Mouse (Mus musculus): Measurements from ENCODE around the gene Epb41l3. TPM values are rescaled to one million over a fixed set of nuclear protein-coding genes. Genes with fewer than 3 reads are reported as not detected.
"Not testable (repeated sequence)": the region's sequence is repeated elsewhere in the genome, so short reads cannot be mapped to it uniquely, and the experiment has no call there.

The Epb41l3 gene
- polyA plus RNA-seq, 1 experiment: 27.1 TPM

- H3K36me3 ChIP-seq (ENCODE audit: control insufficient read depth, insufficient read depth, low read length, poor library complexity, severe bottlenecking): no peaks in the 10 kb centered on the region
- H3K4me1 ChIP-seq (ENCODE audit: control insufficient read depth, insufficient read depth, low read length): no peaks in the 10 kb centered on the region
- H3K4me3 ChIP-seq (ENCODE audit: low read depth, low read length): no peak overlapping the region
- no peaks in the 10 kb centered on the region for H3K27me3 ChIP-seq (ENCODE audit: control insufficient read depth, insufficient read depth, low read length, poor library complexity, severe bottlenecking)
- no peak overlapping the region for H3K9ac ChIP-seq (ENCODE audit: low read depth, poor library complexity, severe bottlenecking)
- TF ChIP-seq POLR2A (IDR thresholded peaks at IDR 0.05; ENCODE audit: insufficient read depth, low read length): no peak
- TF ChIP-seq CTCF (IDR thresholded peaks at IDR 0.05; ENCODE audit: low read depth, low read length): no peak
- no peak for TF ChIP-seq EP300 (IDR thresholded peaks at IDR 0.05; ENCODE audit: insufficient read depth, low read depth, low read length)
- no peak overlapping the region for H3K27ac ChIP-seq (ENCODE audit: insufficient read depth, low read length)
- no peaks in the 10 kb centered on the region for H3K9me3 ChIP-seq (replicated peaks; ENCODE audit: control insufficient read depth, insufficient read depth, low read length, poor library complexity, severe bottlenecking)
Observed at GRCm38 (mm10) chr17:69120533-69121358, 45.3 kb downstream of the Epb41l3 start.

- H3K27ac ChIP-seq (ENCODE audit: insufficient read depth, low read length); H3K4me1 ChIP-seq (ENCODE audit: control insufficient read depth, insufficient read depth, low read length); H3K9ac ChIP-seq (ENCODE audit: low read depth, poor library complexity, severe bottlenecking); H3K4me3 ChIP-seq (ENCODE audit: low read depth, low read length); H3K9me3 ChIP-seq (replicated peaks; ENCODE audit: control insufficient read depth, insufficient read depth, low read length, poor library complexity, severe bottlenecking); H3K27me3 ChIP-seq (ENCODE audit: control insufficient read depth, insufficient read depth, low read length, poor library complexity, severe bottlenecking); H3K36me3 ChIP-seq (ENCODE audit: control insufficient read depth, insufficient read depth, low read length, poor library complexity, severe bottlenecking): not testable (repeated sequence)
Observed at GRCm38 (mm10) chr17:69122403-69122802, 46.9 kb downstream of the Epb41l3 start.

DNA sequence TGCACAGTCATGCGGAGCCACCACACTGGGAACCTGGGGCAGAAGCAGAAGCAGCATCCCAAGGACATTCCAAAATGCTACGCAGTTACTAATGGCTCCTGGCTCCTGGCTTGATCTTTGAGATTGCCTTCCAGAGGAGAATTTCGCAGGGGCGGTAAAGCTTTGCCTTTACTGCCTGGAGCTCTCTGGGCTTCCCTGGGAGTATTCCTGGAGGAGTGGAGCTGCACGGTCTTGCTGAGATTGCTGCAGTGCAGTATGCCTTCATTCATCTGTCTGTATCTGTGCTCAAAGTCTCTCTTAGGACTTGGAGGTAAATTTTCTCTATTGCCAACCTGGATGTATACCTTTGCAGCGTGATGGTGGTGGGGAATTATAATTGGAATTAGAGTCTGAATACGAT lies 52.0 kb downstream of the Epb41l3 start:
- no peak overlapping the region for H3K9ac ChIP-seq (ENCODE audit: low read depth, poor library complexity, severe bottlenecking)
- no peaks in the 10 kb centered on the region for H3K4me1 ChIP-seq (ENCODE audit: control insufficient read depth, insufficient read depth, low read length)
- H3K9me3 ChIP-seq (replicated peaks; ENCODE audit: control insufficient read depth, insufficient read depth, low read length, poor library complexity, severe bottlenecking): no peaks in the 10 kb centered on the region
- no peak overlapping the region for H3K27ac ChIP-seq (ENCODE audit: insufficient read depth, low read length)
- TF ChIP-seq POLR2A (IDR thresholded peaks at IDR 0.05; ENCODE audit: insufficient read depth, low read length): no peak
- TF ChIP-seq EP300 (IDR thresholded peaks at IDR 0.05; ENCODE audit: insufficient read depth, low read depth, low read length): no peak
- no peak for TF ChIP-seq CTCF (IDR thresholded peaks at IDR 0.05; ENCODE audit: low read depth, low read length)
- H3K36me3 ChIP-seq (ENCODE audit: control insufficient read depth, insufficient read depth, low read length, poor library complexity, severe bottlenecking): no peaks in the 10 kb centered on the region
- no peak overlapping the region for H3K4me3 ChIP-seq (ENCODE audit: low read depth, low read length)
- H3K27me3 ChIP-seq (ENCODE audit: control insufficient read depth, insufficient read depth, low read length, poor library complexity, severe bottlenecking): no peaks in the 10 kb centered on the region; the same call in 1 of the 2 replicates

- Histone ChIP-seq H3K27me3 (ENCODE audit: control insufficient read depth, insufficient read depth, low read length, poor library complexity, severe bottlenecking) (no peaks in the 10 kb centered on the region; the same call in 1 of the 2 replicates), H3K9ac (ENCODE audit: low read depth, poor library complexity, severe bottlenecking) (no peak overlapping the region), H3K9me3 (replicated peaks; ENCODE audit: control insufficient read depth, insufficient read depth, low read length, poor library complexity, severe bottlenecking) (no peaks in the 10 kb centered on the region), H3K4me1 (ENCODE audit: control insufficient read depth, insufficient read depth, low read length) (no peaks in the 10 kb centered on the region), H3K36me3 (ENCODE audit: control insufficient read depth, insufficient read depth, low read length, poor library complexity, severe bottlenecking) (no peaks in the 10 kb centered on the region), H3K27ac (ENCODE audit: insufficient read depth, low read length) (no peak overlapping the region), H3K4me3 (ENCODE audit: low read depth, low read length) (no peak overlapping the region)
- TF ChIP-seq POLR2A (IDR thresholded peaks at IDR 0.05; ENCODE audit: insufficient read depth, low read length) (no peak), CTCF (IDR thresholded peaks at IDR 0.05; ENCODE audit: low read depth, low read length) (no peak), EP300 (IDR thresholded peaks at IDR 0.05; ENCODE audit: insufficient read depth, low read depth, low read length) (no peak)
Observed at GRCm38 (mm10) chr17:69127981-69128380, 52.5 kb downstream of the Epb41l3 start.

GRCm38 (mm10) chr17:69129434-69129833 lies 54.0 kb downstream of the Epb41l3 start:
- TF ChIP-seq POLR2A (IDR thresholded peaks at IDR 0.05; ENCODE audit: insufficient read depth, low read length) (no peak), CTCF (IDR thresholded peaks at IDR 0.05; ENCODE audit: low read depth, low read length) (no peak), EP300 (IDR thresholded peaks at IDR 0.05; ENCODE audit: insufficient read depth, low read depth, low read length) (no peak)
- H3K27me3 ChIP-seq (ENCODE audit: control insufficient read depth, insufficient read depth, low read length, poor library complexity, severe bottlenecking): no peaks in the 10 kb centered on the region; the same call in 1 of the 2 replicates
- no peak overlapping the region for H3K9ac ChIP-seq (ENCODE audit: low read depth, poor library complexity, severe bottlenecking)
- no peak overlapping the region for H3K4me3 ChIP-seq (ENCODE audit: low read depth, low read length)
- no peaks in the 10 kb centered on the region for H3K9me3 ChIP-seq (replicated peaks; ENCODE audit: control insufficient read depth, insufficient read depth, low read length, poor library complexity, severe bottlenecking)
- H3K4me1 ChIP-seq (ENCODE audit: control insufficient read depth, insufficient read depth, low read length): no peaks in the 10 kb centered on the region
- H3K27ac ChIP-seq (ENCODE audit: insufficient read depth, low read length): no peak overlapping the region
- no peaks in the 10 kb centered on the region for H3K36me3 ChIP-seq (ENCODE audit: control insufficient read depth, insufficient read depth, low read length, poor library complexity, severe bottlenecking)

DNA sequence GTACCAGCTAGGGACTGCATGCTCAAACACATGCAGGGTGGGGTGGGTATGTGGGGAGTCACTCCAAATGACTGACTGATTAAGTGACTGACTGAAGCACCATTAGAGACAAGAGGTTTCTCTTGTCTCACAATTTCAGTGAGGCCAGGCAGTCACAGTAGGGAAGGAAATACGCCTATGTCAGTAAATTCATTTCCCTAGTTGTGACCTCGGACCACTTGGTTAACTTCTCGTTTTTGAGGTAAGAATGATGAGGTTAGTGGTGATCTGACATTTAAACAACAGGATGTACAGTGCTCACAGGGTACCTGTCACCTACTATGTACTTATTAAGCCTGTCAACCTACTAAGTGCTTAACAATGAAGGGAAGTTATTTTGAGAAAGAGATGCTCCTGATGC lies 67.5 kb downstream of the Epb41l3 start:
- Histone ChIP-seq H3K9me3 (replicated peaks; ENCODE audit: control insufficient read depth, insufficient read depth, low read length, poor library complexity, severe bottlenecking) (no peaks in the 10 kb centered on the region), H3K4me1 (ENCODE audit: control insufficient read depth, insufficient read depth, low read length) (no peaks in the 10 kb centered on the region), H3K27ac (ENCODE audit: insufficient read depth, low read length) (no peak overlapping the region), H3K36me3 (ENCODE audit: control insufficient read depth, insufficient read depth, low read length, poor library complexity, severe bottlenecking) (no peaks in the 10 kb centered on the region), H3K4me3 (ENCODE audit: low read depth, low read length) (no peak overlapping the region), H3K9ac (ENCODE audit: low read depth, poor library complexity, severe bottlenecking) (no peak overlapping the region), H3K27me3 (ENCODE audit: control insufficient read depth, insufficient read depth, low read length, poor library complexity, severe bottlenecking) (no peaks in the 10 kb centered on the region)
- TF ChIP-seq EP300 (IDR thresholded peaks at IDR 0.05; ENCODE audit: insufficient read depth, low read depth, low read length): no peak
- no peak for TF ChIP-seq CTCF (IDR thresholded peaks at IDR 0.05; ENCODE audit: low read depth, low read length)
- TF ChIP-seq POLR2A (IDR thresholded peaks at IDR 0.05; ENCODE audit: insufficient read depth, low read length): no peak
